Mouse (Mus musculus): ENCODE measurements around the gene Serpinf2. TPM values are rescaled to one million over a fixed set of nuclear protein-coding genes. Genes with fewer than 3 reads are reported as not detected.
"Not testable (repeated sequence)": the region's sequence is repeated elsewhere in the genome, so short reads cannot be mapped to it uniquely, and the experiment has no call there.

Serpinf2 gene
- polyA plus RNA-seq, 1 experiment from 2014 or later: 0.95 TPM

DNA sequence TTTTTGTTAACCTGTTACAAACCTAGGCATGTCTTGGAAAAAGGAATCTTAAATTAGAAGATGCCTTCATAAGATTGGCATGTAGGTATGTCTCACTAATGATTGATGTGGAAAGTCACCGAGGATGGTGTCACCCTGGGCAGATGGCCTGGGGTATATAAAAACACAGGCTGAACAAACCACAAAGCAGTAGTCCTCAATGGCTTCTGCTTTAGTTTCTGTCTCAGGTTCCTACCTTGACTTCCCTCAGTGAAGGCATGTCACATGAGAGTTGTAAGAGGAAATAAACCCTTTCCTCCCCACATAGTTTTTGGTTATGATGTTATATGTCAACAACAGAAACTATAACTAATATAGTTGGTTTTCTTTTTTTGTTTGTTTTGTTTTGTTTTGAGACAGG is 43.8 kb downstream of the Serpinf2 start:
- H3K27me3 ChIP-seq (ENCODE audit: control insufficient read depth, insufficient read depth, low read depth, low read length): no peaks in the 10 kb centered on the region
- H3K27ac ChIP-seq (ENCODE audit: low read length): no peak overlapping the region
- H3K4me2 ChIP-seq (ENCODE audit: low read depth, low read length): no peak overlapping the region
- H3K9me3 ChIP-seq (ENCODE audit: control insufficient read depth, low read length): no peaks in the 10 kb centered on the region
- H3K4me3 ChIP-seq (ENCODE audit: low read length): no peak overlapping the region
- WGBS: 78% methylated on average over 1 of the region's 1 CpGs
- H3K36me3 ChIP-seq (ENCODE audit: control insufficient read depth, insufficient read depth, low read length): no peaks in the 10 kb centered on the region
- H3K9ac ChIP-seq (ENCODE audit: low read length): no peak overlapping the region
- H3K4me1 ChIP-seq (replicated peaks; ENCODE audit: control insufficient read depth, insufficient read depth, low read length): no peaks in the 10 kb centered on the region
- no peak for ATAC-seq (ENCODE audit: low read depth)

GRCm38 (mm10) chr11:75383529-75383928 is 55.9 kb downstream of the Serpinf2 start:
- not testable (repeated sequence) for H3K27ac ChIP-seq (ENCODE audit: low read length); H3K4me2 ChIP-seq (ENCODE audit: low read depth, low read length); ATAC-seq (ENCODE audit: low read depth); H3K4me1 ChIP-seq (replicated peaks; ENCODE audit: control insufficient read depth, insufficient read depth, low read length); H3K36me3 ChIP-seq (ENCODE audit: control insufficient read depth, insufficient read depth, low read length); H3K9me3 ChIP-seq (ENCODE audit: control insufficient read depth, low read length); H3K4me3 ChIP-seq (ENCODE audit: low read length); H3K27me3 ChIP-seq (ENCODE audit: control insufficient read depth, insufficient read depth, low read depth, low read length); H3K9ac ChIP-seq (ENCODE audit: low read length)
- WGBS: 39% methylated on average over 3 of the region's 3 CpGs

MicroRNAs encoded within 50 kb of the gene (microRNA counts, 519-probe panel; counts per million panel counts)
- 4,345 counts per million, percentile 88 among the panel's probes with 10 or more counts for microRNA mmu-miR-22

Small RNAs within 50 kb of the gene (microRNA-seq; reads per million reads assigned to microRNA genes)
- gene Mir22: 3,679 reads per million, percentile 88 among the genes with 10 or more reads in this experiment

Other genes starting within 250 kb of the Serpinf2 start
- 17.1 and 17.9 TPM in 2 replicates for gene Dph1, start 248.3 kb downstream of the Serpinf2 start, polyA plus RNA-seq (2015; fragmentation: Nextera tagmentation; extraction: Ambion mirVana)
- 2.0 and 2.9 TPM in 2 replicates for gene Rtn4rl1, start 245.8 kb downstream of the Serpinf2 start, polyA plus RNA-seq (2015; fragmentation: Nextera tagmentation; extraction: Ambion mirVana)
- gene Rpa1, start 91.3 kb downstream of the Serpinf2 start, polyA plus RNA-seq (2015; fragmentation: Nextera tagmentation; extraction: Ambion mirVana): 172 and 191 TPM in 2 replicates
- gene Smyd4, start 91.2 kb downstream of the Serpinf2 start, polyA plus RNA-seq (2015; fragmentation: Nextera tagmentation; extraction: Ambion mirVana): 14.1 and 16.9 TPM in 2 replicates
- 61.3 and 67.5 TPM in 2 replicates for gene Serpinf1, start 16.9 kb downstream of the Serpinf2 start, polyA plus RNA-seq (2015; fragmentation: Nextera tagmentation; extraction: Ambion mirVana)
- 5.3 and 5.9 TPM in 2 replicates for gene Wdr81, start 15.1 kb upstream of the Serpinf2 start, polyA plus RNA-seq (2015; fragmentation: Nextera tagmentation; extraction: Ambion mirVana)
- gene Tlcd2, start 22.1 kb upstream of the Serpinf2 start, polyA plus RNA-seq (2015; fragmentation: Nextera tagmentation; extraction: Ambion mirVana): 16.7 and 17.1 TPM in 2 replicates
- 46.0 and 47.6 TPM in 2 replicates for gene Prpf8, start 47.2 kb upstream of the Serpinf2 start, polyA plus RNA-seq (2015; fragmentation: Nextera tagmentation; extraction: Ambion mirVana)
- gene Rilp, start 70.5 kb upstream of the Serpinf2 start, polyA plus RNA-seq (2015; fragmentation: Nextera tagmentation; extraction: Ambion mirVana): 0.83 and 0.89 TPM in 2 replicates
- gene Scarf1, start 73.9 kb upstream of the Serpinf2 start, polyA plus RNA-seq (2015; fragmentation: Nextera tagmentation; extraction: Ambion mirVana): 16.4 and 17.7 TPM in 2 replicates
- 7.2 and 7.4 TPM in 2 replicates for gene Slc43a2, start 92.1 kb upstream of the Serpinf2 start, polyA plus RNA-seq (2015; fragmentation: Nextera tagmentation; extraction: Ambion mirVana)
- 63.7 and 63.8 TPM in 2 replicates for gene Pitpna, start 148.5 kb upstream of the Serpinf2 start, polyA plus RNA-seq (2015; fragmentation: Nextera tagmentation; extraction: Ambion mirVana)
- gene Inpp5k, start 191.4 kb upstream of the Serpinf2 start, polyA plus RNA-seq (2015; fragmentation: Nextera tagmentation; extraction: Ambion mirVana): 33.8 and 35.4 TPM in 2 replicates
- gene Myo1c, start 210.9 kb upstream of the Serpinf2 start, polyA plus RNA-seq (2015; fragmentation: Nextera tagmentation; extraction: Ambion mirVana): 93.0 and 96.5 TPM in 2 replicates
- gene Crk, start 239.7 kb upstream of the Serpinf2 start, polyA plus RNA-seq (2015; fragmentation: Nextera tagmentation; extraction: Ambion mirVana): 108 and 112 TPM in 2 replicates